Mouse (Mus musculus) G1E (cell line): ENCODE results near the gene Kcp. TPM values are rescaled to one million over a fixed set of nuclear protein-coding genes. Genes with fewer than 3 reads are reported as not detected.

Experiments used
- ATAC-seq: 2 replicates; pipeline ENCODE4 v1.8.0; 2016; ENCODE audit warnings: mild to moderate bottlenecking; ENCODE audit not compliant: insufficient number of reproducible peaks, poor library complexity, low FRiP score, severe bottlenecking; ENCODE audit errors: extremely low read depth
- DNase-seq: peaks from one replicate; pipeline ENCODE4 v3.0.0; 2012; ENCODE audit warnings: low spot score
- H3K27me3 ChIP-seq: 2 replicates; pipeline ENCODE4 v1.6.1; 2012; ENCODE audit warnings: mild to moderate bottlenecking, low read length, inconsistent platforms; ENCODE audit not compliant: insufficient read depth
- H3K36me3 ChIP-seq: replicated peaks from 2 replicates; pipeline ENCODE3; 2012; ENCODE audit warnings: mild to moderate bottlenecking, inconsistent platforms
- H3K4me1 ChIP-seq: 2 replicates; pipeline ENCODE4 v1.6.1; 2012; ENCODE audit warnings: low read depth, low read length, inconsistent platforms, mixed read lengths; ENCODE audit not compliant: insufficient read depth
- H3K4me3 ChIP-seq: 2 replicates; pipeline ENCODE4 v1.5.1; 2012; ENCODE audit warnings: low read depth, mild to moderate bottlenecking, inconsistent platforms, low read length, moderate library complexity, mixed read lengths
- H3K9me3 ChIP-seq: replicated peaks from 2 replicates; pipeline ENCODE4 v1.6.1; 2012; ENCODE audit warnings: inconsistent platforms
- CTCF ChIP-seq: IDR thresholded peaks from 2 replicates; pipeline ENCODE4 v1.5.1; 2012; ENCODE audit warnings: low read depth, low read length, inconsistent platforms, mixed read lengths
- GATA1 ChIP-seq: IDR thresholded peaks from 2 replicates; pipeline ENCODE4 v1.6.1; 2012; ENCODE audit warnings: borderline replicate concordance, low read length, inconsistent platforms, mixed read lengths
- GATA2 ChIP-seq: IDR thresholded peaks from 2 replicates; pipeline ENCODE4 v1.6.1; 2012; ENCODE audit warnings: low read depth, low read length, inconsistent platforms, borderline replicate concordance
- POLR2AphosphoS5 ChIP-seq: IDR thresholded peaks from 2 replicates; pipeline ENCODE4 v1.6.1; 2012; ENCODE audit warnings: low read depth, low read length, inconsistent platforms; ENCODE audit not compliant: insufficient replicate concordance
- TAL1 ChIP-seq: conservative IDR thresholded peaks from 2 replicates; pipeline ENCODE4 v1.6.1; 2012; ENCODE audit warnings: low read depth, low read length, inconsistent platforms, mixed read lengths
- polyA plus RNA-seq: library from polyadenylated mRNA; stranded (reverse); fragments of >175 nt; gene quantifications from 2 replicates; pipeline ENCODE4 v1.2.3, GENCODE M21; 2012
- total RNA-seq, 2 experiments: library from RNA; stranded (forward) in 1 of 2; stranded (reverse) in 1 of 2; fragments of 200-1000 nt in 1 of 2; fragments of >200 nt in 1 of 2; fragmentation: Nextera tagmentation in 1 of 2; gene quantifications; 2 replicates each; pipeline ENCODE4 v1.2.3; 2014 to 2017

Kcp gene
- total and polyA plus RNA-seq, 3 experiments = 0.22 to 0.44 TPM; not detected in 1

GRCm38 (mm10) chr6:29540956-29541355, 33.2 kb upstream of the Kcp start:
- no peaks in the 10 kb centered on the region for H3K9me3 ChIP-seq
- peaks cover 92% of the 10 kb centered on the region for H3K36me3 ChIP-seq
- H3K4me3 ChIP-seq = no peak overlapping the region
- TF ChIP-seq CTCF (no peak), POLR2AphosphoS5 (no peak), GATA1 (no peak), GATA2 (no peak), TAL1 (no peak)
- H3K27me3 ChIP-seq = no peaks in the 10 kb centered on the region
- no peaks in the 10 kb centered on the region for H3K4me1 ChIP-seq
- DNase-seq (no peak), ATAC-seq (no peak)

DNA sequence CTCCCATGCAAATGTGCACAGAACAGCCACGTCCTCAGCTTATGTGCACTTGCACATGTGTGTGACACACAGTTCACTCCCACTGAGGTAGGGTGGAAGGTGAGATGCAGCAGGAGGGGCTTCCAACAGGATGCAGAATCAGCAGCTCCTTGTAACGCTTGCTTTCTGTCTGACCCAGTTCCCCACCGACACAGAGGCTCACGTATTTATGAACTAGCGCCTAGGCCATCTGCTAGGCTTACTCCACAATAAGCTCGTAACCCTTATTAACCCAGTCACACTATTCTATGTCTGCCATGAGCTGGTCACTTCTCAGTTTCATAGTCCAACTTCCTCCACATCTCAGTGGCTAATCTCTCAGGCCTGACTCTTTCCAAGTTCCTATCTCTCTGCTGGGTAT, 32.5 kb upstream of the Kcp start:
- TF ChIP-seq GATA1 = no peak
- TF ChIP-seq CTCF = no peak
- no peak for TF ChIP-seq GATA2
- TF ChIP-seq TAL1 = no peak
- TF ChIP-seq POLR2AphosphoS5 = no peak
- Histone ChIP-seq H3K4me1 (no peaks in the 10 kb centered on the region), H3K9me3 (no peaks in the 10 kb centered on the region), H3K36me3 (peaks cover 92% of the 10 kb centered on the region), H3K4me3 (no peak overlapping the region), H3K27me3 (no peaks in the 10 kb centered on the region; the same call in 1 of the 2 replicates)
- no peak for DNase-seq
- ATAC-seq = no peak

GRCm38 (mm10) chr6:29539502-29539901, 31.8 kb upstream of the Kcp start:
- H3K36me3 ChIP-seq = peaks cover 92% of the 10 kb centered on the region
- no peak for ATAC-seq

GRCm38 (mm10) chr6:29537221-29537620, 29.5 kb upstream of the Kcp start:
- no peak for DNase-seq
- TF ChIP-seq GATA2 = no peak
- TF ChIP-seq GATA1 = no peak
- TF ChIP-seq TAL1 = no peak
- TF ChIP-seq POLR2AphosphoS5 = no peak
- TF ChIP-seq CTCF = no peak
- no peak overlapping the region for H3K4me3 ChIP-seq
- peaks cover 3% of the 10 kb centered on the region; the same call in 1 of the 2 replicates for H3K27me3 ChIP-seq
- ATAC-seq = no peak
- no peaks in the 10 kb centered on the region for H3K9me3 ChIP-seq
- 0 out of 2 replicates have a peak, but pooled peaks cover 3% of the 10 kb centered on the region for H3K4me1 ChIP-seq
- peaks cover 77% of the 10 kb centered on the region for H3K36me3 ChIP-seq

More at GRCm38 (mm10) chr6:29539502-29539901, 31.8 kb upstream of the Kcp start:
- no peaks in the 10 kb centered on the region; the same call in 1 of the 2 replicates for H3K27me3 ChIP-seq
- TF ChIP-seq GATA1 = no peak
- TF ChIP-seq POLR2AphosphoS5 = no peak
- TF ChIP-seq GATA2 = no peak
- TF ChIP-seq CTCF = no peak
- no peak for TF ChIP-seq TAL1
- DNase-seq = no peak
- no peaks in the 10 kb centered on the region for H3K4me1 ChIP-seq
- H3K9me3 ChIP-seq = no peaks in the 10 kb centered on the region
- no peak overlapping the region for H3K4me3 ChIP-seq

- Histone ChIP-seq H3K4me3 (no peak overlapping the region), H3K4me1 (0 out of 2 replicates have a peak, but pooled peaks cover 3% of the 10 kb centered on the region), H3K36me3 (peaks cover 72% of the 10 kb centered on the region), H3K27me3 (peaks cover 3% of the 10 kb centered on the region; the same call in 1 of the 2 replicates), H3K9me3 (no peaks in the 10 kb centered on the region)
- TF ChIP-seq GATA2 (no peak), TAL1 (no peak), POLR2AphosphoS5 (no peak), GATA1 (no peak), CTCF (no peak)
- DNase-seq (no peak), ATAC-seq (no peak)
Measured at GRCm38 (mm10) chr6:29536651-29537193, 29.0 kb upstream of the Kcp start.

- H3K36me3 ChIP-seq = peaks cover 60% of the 10 kb centered on the region
- DNase-seq = no peak
Measured at GRCm38 (mm10) chr6:29535316-29535715, 27.6 kb upstream of the Kcp start.

More at GRCm38 (mm10) chr6:29535316-29535715, 27.6 kb upstream of the Kcp start:
- H3K4me3 ChIP-seq = no peak overlapping the region
- no peaks in the 10 kb centered on the region for H3K9me3 ChIP-seq
- TF ChIP-seq POLR2AphosphoS5 (no peak), TAL1 (no peak), CTCF (no peak), GATA2 (no peak), GATA1 (no peak)
- peaks cover 3% of the 10 kb centered on the region; the same call in 1 of the 2 replicates for H3K4me1 ChIP-seq
- peaks cover 14% of the 10 kb centered on the region; the same call in 1 of the 2 replicates for H3K27me3 ChIP-seq
- no peak for ATAC-seq
